Mouse (Mus musculus) frontal cortex, adult (tissue): Measurements from ENCODE around the gene Zfp423.
"Not testable (repeated sequence)": the region's sequence is repeated elsewhere in the genome, so short reads cannot be mapped to it uniquely, and the experiment has no call there.

Experiments used
- ATAC-seq: cut with Nextera tagmentation; 2 replicates; pipeline ENCODE4 v1.9.2; 2017; ENCODE audit warnings: mild to moderate bottlenecking, moderate library complexity, mixed read lengths; ENCODE audit not compliant: low TSS enrichment

Zfp423 gene

GRCm38 (mm10) chr8:87904108-87904507, 55.3 kb downstream of the Zfp423 start:
- no peak for ATAC-seq

- no peak for ATAC-seq
These were observed 64.0 kb downstream of the Zfp423 start for GRCm38 (mm10) chr8:87895203-87896041.

GRCm38 (mm10) chr8:87894287-87894686, 65.1 kb downstream of the Zfp423 start:
- no peak for ATAC-seq

GRCm38 (mm10) chr8:87893547-87893946, 65.8 kb downstream of the Zfp423 start:
- ATAC-seq = peak; percentile 31; the same call in 1 of the 2 replicates

GRCm38 (mm10) chr8:87892891-87893290, 66.5 kb downstream of the Zfp423 start:
- ATAC-seq = no peak

- ATAC-seq = no peak
These were observed 67.5 kb downstream of the Zfp423 start for GRCm38 (mm10) chr8:87891884-87892283.

- ATAC-seq = no peak
These were observed 71.4 kb downstream of the Zfp423 start for GRCm38 (mm10) chr8:87887956-87888355.

GRCm38 (mm10) chr8:87881088-87881487, 78.3 kb downstream of the Zfp423 start:
- ATAC-seq = no peak

- ATAC-seq = no peak
These were observed 83.5 kb downstream of the Zfp423 start for GRCm38 (mm10) chr8:87875852-87876251.

GRCm38 (mm10) chr8:87875452-87875851, 83.9 kb downstream of the Zfp423 start:
- peak; percentile 89 for ATAC-seq

- ATAC-seq = no peak
These were observed 86.3 kb downstream of the Zfp423 start for GRCm38 (mm10) chr8:87872987-87873550.

GRCm38 (mm10) chr8:87872356-87872930, 87.0 kb downstream of the Zfp423 start:
- no peak for ATAC-seq

GRCm38 (mm10) chr8:87866586-87866985, 92.8 kb downstream of the Zfp423 start:
- no peak for ATAC-seq

GRCm38 (mm10) chr8:87864236-87864635, 95.2 kb downstream of the Zfp423 start:
- ATAC-seq = no peak

GRCm38 (mm10) chr8:87863128-87863527, 96.3 kb downstream of the Zfp423 start:
- no peak for ATAC-seq

- ATAC-seq = no peak
These were observed 97.7 kb downstream of the Zfp423 start for GRCm38 (mm10) chr8:87861718-87862117.

- ATAC-seq = peak; percentile 57
These were observed 98.5 kb downstream of the Zfp423 start for GRCm38 (mm10) chr8:87860905-87861304.

GRCm38 (mm10) chr8:87851871-87852270, 107.5 kb downstream of the Zfp423 start:
- no peak for ATAC-seq

- ATAC-seq = peak; percentile 31; the same call in 1 of the 2 replicates
These were observed 108.0 kb downstream of the Zfp423 start for GRCm38 (mm10) chr8:87851380-87851779.

- ATAC-seq = no peak
These were observed 110.6 kb downstream of the Zfp423 start for GRCm38 (mm10) chr8:87848836-87849235.

- ATAC-seq = peak; percentile 76
These were observed 111.6 kb downstream of the Zfp423 start for GRCm38 (mm10) chr8:87847796-87848195.

GRCm38 (mm10) chr8:87842096-87842495, 117.3 kb downstream of the Zfp423 start:
- ATAC-seq = not testable (repeated sequence)

GRCm38 (mm10) chr8:87837266-87837665, 122.1 kb downstream of the Zfp423 start:
- no peak for ATAC-seq
